Mouse (Mus musculus): Measurements from ENCODE around the gene Olfr554. TPM values are rescaled to one million over a fixed set of nuclear protein-coding genes. Genes with fewer than 3 reads are reported as not detected.
A peak's percentile ranks its signal among the peaks of the same experiment; 100 is the strongest.

Olfr554 gene
- total and polyA plus RNA-seq, 2 experiments from 2014 or later = not detected

- Histone ChIP-seq H3K27ac (no peak within 1 kb of the TSS), H3K9ac (replicated peaks; ENCODE audit: low read length) (no peak within 1 kb of the TSS), H3K27me3 (ENCODE audit: insufficient read depth, low read length) (no peaks in the 10 kb centered on the region), H3K36me3 (ENCODE audit: insufficient read depth, low read length) (no peaks in the 10 kb centered on the region), H3K4me1 (ENCODE audit: insufficient read depth, low read length) (no peaks in the 10 kb centered on the region), H3K4me2 (ENCODE audit: low read depth, low read length) (no peak within 1 kb of the TSS), H3K4me3 (ENCODE audit: low read length) (no peak within 1 kb of the TSS), H3K9me3 (ENCODE audit: low read length) (no peaks in the 10 kb centered on the region)
- 64% methylated on average over 1 of the region's 1 CpGs for WGBS
- ATAC-seq (no peak), DNase-seq (ENCODE audit: low spot score) (no peak)
- TF ChIP-seq CTCF (IDR thresholded peaks at IDR 0.05; ENCODE audit: low read depth) = no peak
Observed at GRCm38 (mm10) chr7:102658523-102658922, 20.3 kb downstream of the Olfr554 start, which contains the start of gene Olfr555. Gene Olfr555, plus strand, starts transcription at chr7:102658823.

GRCm38 (mm10) chr7:102664599-102664998 is 26.4 kb downstream of the Olfr554 start, which contains the start of gene Olfr556:
Gene Olfr556, plus strand, starts transcription at chr7:102664899.
- DNase-seq (ENCODE audit: low spot score) (no peak), ATAC-seq (no peak)
- no peak within 1 kb of the TSS for H3K4me3 ChIP-seq (ENCODE audit: low read length)
- WGBS = 42% methylated on average over 3 of the region's 3 CpGs
- H3K9me3 ChIP-seq (ENCODE audit: low read length) = no peaks in the 10 kb centered on the region
- no peaks in the 10 kb centered on the region for H3K27me3 ChIP-seq (ENCODE audit: insufficient read depth, low read length)
- no peak within 1 kb of the TSS for H3K4me2 ChIP-seq (ENCODE audit: low read depth, low read length)
- no peaks in the 10 kb centered on the region for H3K36me3 ChIP-seq (ENCODE audit: insufficient read depth, low read length)
- no peak for TF ChIP-seq CTCF (IDR thresholded peaks at IDR 0.05; ENCODE audit: low read depth)
- no peak within 1 kb of the TSS for H3K9ac ChIP-seq (replicated peaks; ENCODE audit: low read length)
- no peaks in the 10 kb centered on the region for H3K4me1 ChIP-seq (ENCODE audit: insufficient read depth, low read length)
- no peak within 1 kb of the TSS for H3K27ac ChIP-seq

GRCm38 (mm10) chr7:102665378-102665777 is 27.1 kb downstream of the Olfr554 start:
- peak; percentile 72 for TF ChIP-seq CTCF (IDR thresholded peaks at IDR 0.05; ENCODE audit: low read depth)

GRCm38 (mm10) chr7:102676225-102676624 is 38.0 kb downstream of the Olfr554 start:
- Histone ChIP-seq H3K27ac (no peak overlapping the region), H3K4me1 (ENCODE audit: insufficient read depth, low read length) (no peaks in the 10 kb centered on the region), H3K9me3 (ENCODE audit: low read length) (no peaks in the 10 kb centered on the region), H3K27me3 (ENCODE audit: insufficient read depth, low read length) (no peaks in the 10 kb centered on the region), H3K4me3 (ENCODE audit: low read length) (no peak overlapping the region), H3K4me2 (ENCODE audit: low read depth, low read length) (no peak overlapping the region), H3K9ac (replicated peaks; ENCODE audit: low read length) (no peak overlapping the region), H3K36me3 (ENCODE audit: insufficient read depth, low read length) (no peaks in the 10 kb centered on the region)
- no peak for DNase-seq (ENCODE audit: low spot score)
- TF ChIP-seq CTCF (IDR thresholded peaks at IDR 0.05; ENCODE audit: low read depth) = no peak
- ATAC-seq = no peak
- 86% methylated on average over 2 of the region's 2 CpGs for WGBS

More at GRCm38 (mm10) chr7:102665378-102665777, 27.1 kb downstream of the Olfr554 start:
- Histone ChIP-seq H3K27me3 (ENCODE audit: insufficient read depth, low read length) (no peaks in the 10 kb centered on the region), H3K9ac (replicated peaks; ENCODE audit: low read length) (no peak overlapping the region), H3K4me2 (ENCODE audit: low read depth, low read length) (no peak overlapping the region), H3K4me3 (ENCODE audit: low read length) (no peak overlapping the region), H3K27ac (no peak overlapping the region), H3K36me3 (ENCODE audit: insufficient read depth, low read length) (no peaks in the 10 kb centered on the region), H3K4me1 (ENCODE audit: insufficient read depth, low read length) (no peaks in the 10 kb centered on the region), H3K9me3 (ENCODE audit: low read length) (no peaks in the 10 kb centered on the region)
- WGBS = 32% methylated on average over 2 of the region's 2 CpGs
- ATAC-seq (no peak), DNase-seq (ENCODE audit: low spot score) (peak; percentile 64)

GRCm38 (mm10) chr7:102681916-102682315 is 43.7 kb downstream of the Olfr554 start:
- Histone ChIP-seq H3K4me3 (ENCODE audit: low read length) (no peak overlapping the region), H3K27ac (no peak overlapping the region), H3K4me1 (ENCODE audit: insufficient read depth, low read length) (no peaks in the 10 kb centered on the region), H3K9me3 (ENCODE audit: low read length) (no peaks in the 10 kb centered on the region), H3K4me2 (ENCODE audit: low read depth, low read length) (no peak overlapping the region), H3K36me3 (ENCODE audit: insufficient read depth, low read length) (no peaks in the 10 kb centered on the region), H3K9ac (replicated peaks; ENCODE audit: low read length) (no peak overlapping the region), H3K27me3 (ENCODE audit: insufficient read depth, low read length) (no peaks in the 10 kb centered on the region)
- DNase-seq (ENCODE audit: low spot score) (no peak), ATAC-seq (no peak)
- WGBS = 89% methylated on average over 1 of the region's 1 CpGs
- TF ChIP-seq CTCF (IDR thresholded peaks at IDR 0.05; ENCODE audit: low read depth) = no peak

- ATAC-seq (peak; percentile 99), DNase-seq (ENCODE audit: low spot score) (peak; percentile 92)
- Histone ChIP-seq H3K4me1 (ENCODE audit: insufficient read depth, low read length) (no peaks in the 10 kb centered on the region), H3K9ac (replicated peaks; ENCODE audit: low read length) (peak within 1 kb of the TSS; percentile 60), H3K27me3 (ENCODE audit: insufficient read depth, low read length) (no peaks in the 10 kb centered on the region), H3K4me2 (ENCODE audit: low read depth, low read length) (peak within 1 kb of the TSS; percentile 76), H3K36me3 (ENCODE audit: insufficient read depth, low read length) (no peaks in the 10 kb centered on the region), H3K9me3 (ENCODE audit: low read length) (no peaks in the 10 kb centered on the region), H3K4me3 (ENCODE audit: low read length) (peak within 1 kb of the TSS; percentile 54), H3K27ac (no peak within 1 kb of the TSS; the same call in 1 of the 2 replicates)
- under 1% methylated on average over 39 of the region's 40 CpGs for WGBS
- TF ChIP-seq CTCF (IDR thresholded peaks at IDR 0.05; ENCODE audit: low read depth) = no peak
Observed at GRCm38 (mm10) chr7:102686944-102687501, 48.8 kb downstream of the Olfr554 start, which contains the start of gene Trim68. Gene Trim68, minus strand, starts transcription at chr7:102687327.

Other genes starting within 250 kb of the Olfr554 start
- 39.3 and 40.6 TPM in 2 replicates for gene Rrm1, start 196.7 kb upstream of the Olfr554 start, total RNA-seq (2014; rRNA removed)
- gene Rrm1, start 196.7 kb upstream of the Olfr554 start, polyA plus RNA-seq (2015; fragmentation: Nextera tagmentation; extraction: Ambion mirVana) = 41.0 and 41.2 TPM in 2 replicates
- gene Olfr543, start 156.8 kb upstream of the Olfr554 start, total RNA-seq (2014; rRNA removed) = not detected in 2 replicates
- gene Olfr543, start 156.8 kb upstream of the Olfr554 start, polyA plus RNA-seq (2015; fragmentation: Nextera tagmentation; extraction: Ambion mirVana) = 0.28 TPM in 2 replicates
- not detected in 2 replicates for gene Olfr544, start 150.1 kb upstream of the Olfr554 start, total RNA-seq (2014; rRNA removed)
- gene Olfr544, start 150.1 kb upstream of the Olfr554 start, polyA plus RNA-seq (2015; fragmentation: Nextera tagmentation; extraction: Ambion mirVana) = 0.14 TPM in 2 replicates
- gene Olfr545, start 138.9 kb upstream of the Olfr554 start, total RNA-seq (2014; rRNA removed) = not detected in 2 replicates
- 0.05 and 0.18 TPM in 2 replicates for gene Olfr545, start 138.9 kb upstream of the Olfr554 start, polyA plus RNA-seq (2015; fragmentation: Nextera tagmentation; extraction: Ambion mirVana)
- gene Olfr547, start 103.7 kb upstream of the Olfr554 start, total RNA-seq (2014; rRNA removed) = not detected in 2 replicates
- not detected in 2 replicates for gene Olfr547, start 103.7 kb upstream of the Olfr554 start, polyA plus RNA-seq (2015; fragmentation: Nextera tagmentation; extraction: Ambion mirVana)
- gene Olfr548-ps1, start 97.5 kb upstream of the Olfr554 start, total RNA-seq (2014; rRNA removed) = not detected in 2 replicates
- not detected in 2 replicates for gene Olfr548-ps1, start 97.5 kb upstream of the Olfr554 start, polyA plus RNA-seq (2015; fragmentation: Nextera tagmentation; extraction: Ambion mirVana)
- gene Olfr549, start 88.6 kb upstream of the Olfr554 start, total RNA-seq (2014; rRNA removed) = not detected in 2 replicates
- gene Olfr549, start 88.6 kb upstream of the Olfr554 start, polyA plus RNA-seq (2015; fragmentation: Nextera tagmentation; extraction: Ambion mirVana) = not detected in 2 replicates
- gene Trim21, start 72.9 kb upstream of the Olfr554 start, total RNA-seq (2014; rRNA removed) = 1.4 TPM in 2 replicates
- gene Trim21, start 72.9 kb upstream of the Olfr554 start, polyA plus RNA-seq (2015; fragmentation: Nextera tagmentation; extraction: Ambion mirVana) = 0.29 and 0.54 TPM in 2 replicates
- gene Olfr550, start 67.0 kb upstream of the Olfr554 start, total RNA-seq (2014; rRNA removed) = not detected in 2 replicates
- gene Olfr550, start 67.0 kb upstream of the Olfr554 start, polyA plus RNA-seq (2015; fragmentation: Nextera tagmentation; extraction: Ambion mirVana) = not detected in 2 replicates
- not detected in 2 replicates for gene Olfr551, start 46.5 kb upstream of the Olfr554 start, total RNA-seq (2014; rRNA removed)
- not detected in 2 replicates for gene Olfr551, start 46.5 kb upstream of the Olfr554 start, polyA plus RNA-seq (2015; fragmentation: Nextera tagmentation; extraction: Ambion mirVana)
- gene Olfr552, start 40.7 kb upstream of the Olfr554 start, total RNA-seq (2014; rRNA removed) = not detected in 2 replicates
- gene Olfr552, start 40.7 kb upstream of the Olfr554 start, polyA plus RNA-seq (2015; fragmentation: Nextera tagmentation; extraction: Ambion mirVana) = not detected in 2 replicates
- not detected in 2 replicates for gene Olfr553, start 20.2 kb upstream of the Olfr554 start, total RNA-seq (2014; rRNA removed)
- not detected in 2 replicates for gene Olfr553, start 20.2 kb upstream of the Olfr554 start, polyA plus RNA-seq (2015; fragmentation: Nextera tagmentation; extraction: Ambion mirVana)
- gene Olfr555, start 20.4 kb downstream of the Olfr554 start, total RNA-seq (2014; rRNA removed) = not detected in 2 replicates
- gene Olfr555, start 20.4 kb downstream of the Olfr554 start, polyA plus RNA-seq (2015; fragmentation: Nextera tagmentation; extraction: Ambion mirVana) = not detected in 2 replicates
- not detected in 2 replicates for gene Olfr556, start 26.5 kb downstream of the Olfr554 start, total RNA-seq (2014; rRNA removed)
- gene Olfr556, start 26.5 kb downstream of the Olfr554 start, polyA plus RNA-seq (2015; fragmentation: Nextera tagmentation; extraction: Ambion mirVana) = not detected in 2 replicates
- gene Trim68, start 48.9 kb downstream of the Olfr554 start, total RNA-seq (2014; rRNA removed) = 2.2 TPM in 2 replicates
- gene Trim68, start 48.9 kb downstream of the Olfr554 start, polyA plus RNA-seq (2015; fragmentation: Nextera tagmentation; extraction: Ambion mirVana) = 5.3 and 6.5 TPM in 2 replicates
- gene Olfr557, start 57.5 kb downstream of the Olfr554 start, total RNA-seq (2014; rRNA removed) = not detected in 2 replicates
- gene Olfr557, start 57.5 kb downstream of the Olfr554 start, polyA plus RNA-seq (2015; fragmentation: Nextera tagmentation; extraction: Ambion mirVana) = not detected in 2 replicates
- 0.11 TPM in 1 of 2 replicates, not detected in the other for gene Olfr558, start 63.8 kb downstream of the Olfr554 start, total RNA-seq (2014; rRNA removed)
- gene Olfr558, start 63.8 kb downstream of the Olfr554 start, polyA plus RNA-seq (2015; fragmentation: Nextera tagmentation; extraction: Ambion mirVana) = 0.23 TPM in 1 of 2 replicates, not detected in the other
- not detected in 2 replicates for gene Olfr33, start 80.6 kb downstream of the Olfr554 start, total RNA-seq (2014; rRNA removed)
- not detected in 2 replicates for gene Olfr33, start 80.6 kb downstream of the Olfr554 start, polyA plus RNA-seq (2015; fragmentation: Nextera tagmentation; extraction: Ambion mirVana)
- gene Olfr559, start 89.1 kb downstream of the Olfr554 start, total RNA-seq (2014; rRNA removed) = not detected in 2 replicates
- gene Olfr559, start 89.1 kb downstream of the Olfr554 start, polyA plus RNA-seq (2015; fragmentation: Nextera tagmentation; extraction: Ambion mirVana) = not detected in 2 replicates
- gene Olfr560, start 120.9 kb downstream of the Olfr554 start, total RNA-seq (2014; rRNA removed) = not detected in 2 replicates
- gene Olfr560, start 120.9 kb downstream of the Olfr554 start, polyA plus RNA-seq (2015; fragmentation: Nextera tagmentation; extraction: Ambion mirVana) = not detected in 2 replicates
- 0.78 TPM in 1 of 2 replicates, not detected in the other for gene Olfr78, start 121.0 kb downstream of the Olfr554 start, total RNA-seq (2014; rRNA removed)
- 0.10 and 0.15 TPM in 2 replicates for gene Olfr78, start 121.0 kb downstream of the Olfr554 start, polyA plus RNA-seq (2015; fragmentation: Nextera tagmentation; extraction: Ambion mirVana)
- gene Olfr561, start 132.8 kb downstream of the Olfr554 start, total RNA-seq (2014; rRNA removed) = not detected in 2 replicates
- not detected in 2 replicates for gene Olfr561, start 132.8 kb downstream of the Olfr554 start, polyA plus RNA-seq (2015; fragmentation: Nextera tagmentation; extraction: Ambion mirVana)
- not detected in 2 replicates for gene Olfr564, start 165.0 kb downstream of the Olfr554 start, total RNA-seq (2014; rRNA removed)
- not detected in 2 replicates for gene Olfr564, start 165.0 kb downstream of the Olfr554 start, polyA plus RNA-seq (2015; fragmentation: Nextera tagmentation; extraction: Ambion mirVana)
- not detected in 2 replicates for gene Olfr566, start 220.3 kb downstream of the Olfr554 start, total RNA-seq (2014; rRNA removed)
- gene Olfr566, start 220.3 kb downstream of the Olfr554 start, polyA plus RNA-seq (2015; fragmentation: Nextera tagmentation; extraction: Ambion mirVana) = not detected in 2 replicates
- gene Olfr568, start 238.7 kb downstream of the Olfr554 start, total RNA-seq (2014; rRNA removed) = not detected in 2 replicates
- not detected in 2 replicates for gene Olfr568, start 238.7 kb downstream of the Olfr554 start, polyA plus RNA-seq (2015; fragmentation: Nextera tagmentation; extraction: Ambion mirVana)